Mouse (Mus musculus) small intestine, adult 2 months (tissue): ENCODE data around the gene Rps6ka5.

Experiments
- CTCF ChIP-seq: fragments of 200-500 bp; IDR thresholded peaks from 2 replicates; pipeline ENCODE4 v1.5.1; 2012; ENCODE audit warnings: low read depth, mild to moderate bottlenecking, control low read depth, inconsistent platforms, low read length, moderate library complexity, mixed read lengths; ENCODE audit not compliant: insufficient replicate concordance, insufficient read length; ENCODE audit errors: extremely low read depth
- POLR2A ChIP-seq: fragments of 200-500 bp; IDR thresholded peaks from 2 replicates; pipeline ENCODE4 v1.6.1; 2012; ENCODE audit warnings: low read depth, mild to moderate bottlenecking, control low read depth, inconsistent platforms, low read length, moderate library complexity

- TF ChIP-seq POLR2A (no peak), CTCF (no peak)
Measured at GRCm38 (mm10) chr12:100513131-100513530, 213.7 kb downstream of the Rps6ka5 start.
